Mouse (Mus musculus) spleen, adult 2 months (tissue): ENCODE data around the gene Gm11114.

Experiments
- CTCF ChIP-seq: fragments of 200-500 bp; IDR thresholded peaks from 2 replicates; pipeline ENCODE4 v1.5.1; 2011; ENCODE audit warnings: mild to moderate bottlenecking, inconsistent platforms; ENCODE audit not compliant: insufficient read depth, insufficient read length, insufficient replicate concordance; ENCODE audit errors: extremely low read depth
- POLR2A ChIP-seq: fragments of 200-500 bp; IDR thresholded peaks from 2 replicates; pipeline ENCODE4 v1.6.1; 2011; ENCODE audit warnings: low read depth, low read length, inconsistent platforms

DNA sequence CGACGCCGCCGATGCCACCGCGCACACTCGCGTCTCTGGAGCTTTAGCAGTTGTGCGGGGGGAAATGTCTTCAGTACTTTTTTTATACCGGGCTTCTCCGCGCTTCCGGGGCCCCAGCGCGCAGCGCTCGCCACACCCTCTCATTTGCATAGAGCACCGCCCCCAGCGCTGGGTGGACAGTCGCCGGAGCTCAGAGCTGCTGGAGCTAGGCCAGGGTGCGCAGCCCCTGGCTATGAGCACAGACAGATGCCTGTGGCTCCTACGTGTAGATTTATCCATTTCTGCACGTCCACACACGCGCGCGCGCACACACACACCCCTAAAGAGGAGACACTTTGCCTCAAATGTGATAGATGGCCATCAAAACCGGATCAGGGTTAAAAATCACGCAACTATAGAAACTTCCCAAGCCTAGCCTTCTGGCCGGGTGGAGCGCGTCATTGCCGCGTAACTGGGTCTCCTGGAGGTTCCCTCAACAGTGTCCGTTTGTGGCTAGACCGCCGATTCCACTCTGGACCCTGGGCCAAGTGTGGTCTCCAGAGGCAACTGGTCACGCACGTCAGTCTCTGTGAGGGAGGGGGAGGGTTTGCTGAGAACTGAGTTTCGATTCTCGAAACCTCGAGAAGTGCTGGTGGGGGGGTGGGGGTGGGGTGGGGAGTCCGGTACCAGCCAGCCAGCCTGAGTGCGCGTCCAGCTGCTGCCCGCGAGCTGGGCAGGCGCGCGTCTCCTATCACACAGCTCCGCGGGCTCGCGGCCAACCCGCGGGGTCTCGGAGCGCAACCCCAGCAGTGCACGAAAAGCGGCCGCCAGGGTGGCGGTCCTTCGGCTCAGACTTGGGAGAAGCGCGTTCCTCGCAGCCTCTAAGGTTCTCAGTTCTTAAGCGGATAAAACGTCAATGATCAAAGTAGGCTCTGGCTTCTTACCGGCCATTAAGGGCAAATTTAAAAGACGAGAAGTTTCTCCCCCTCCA lies 15.0 kb downstream of the Gm11114 start, which contains the start of gene Tent5a:
- no peak for TF ChIP-seq CTCF
- peak; percentile 92 for TF ChIP-seq POLR2A
